Mouse (Mus musculus) heart, embryonic 14.5 days (tissue): ENCODE results near the gene Actr6. TPM values are rescaled to one million over a fixed set of nuclear protein-coding genes. Genes with fewer than 3 reads are reported as not detected.

Experiments
- ATAC-seq: fragments of 200-750 bp; cut with Nextera tagmentation; 2 replicates; pipeline ENCODE4 v1.8.0; 2017; ENCODE audit warnings: low read depth, moderate TSS enrichment; ENCODE audit not compliant: insufficient number of reproducible peaks, insufficient read depth, low FRiP score
- H3K27ac ChIP-seq, 2 experiments: fragments of 200-500 bp in 1 of 2; fragments of 300-500 bp in 1 of 2; sonication (generic) in 1 of 2; replicated peaks in 1 of 2; 2 replicates each; pipeline ENCODE4 v1.5.1; 2012 to 2014; ENCODE audit warnings: low read depth in 2 of 2, low read length in 2 of 2, control low read depth in 1 of 2, mild to moderate bottlenecking in 1 of 2, mixed read lengths in 1 of 2; ENCODE audit not compliant: control insufficient read depth in 1 of 2, insufficient read depth in 1 of 2
- H3K27me3 ChIP-seq: fragments of 300-500 bp; sonication (generic); 2 replicates; pipeline ENCODE4 v1.6.1; 2014; ENCODE audit warnings: mild to moderate bottlenecking, low read length, control low read depth; ENCODE audit not compliant: control insufficient read depth, insufficient read depth
- H3K36me3 ChIP-seq: fragments of 300-500 bp; sonication (generic); 2 replicates; pipeline ENCODE4 v1.6.1; 2014; ENCODE audit warnings: mild to moderate bottlenecking, control low read depth, low read length, mixed read lengths; ENCODE audit not compliant: control insufficient read depth, insufficient read depth
- H3K4me1 ChIP-seq, 2 experiments: fragments of 200-500 bp in 1 of 2; fragments of 300-500 bp in 1 of 2; sonication (generic) in 1 of 2; 2 replicates each; pipeline ENCODE4 v1.6.1; 2012 to 2014; ENCODE audit warnings: low read length in 2 of 2, control low read depth in 1 of 2, mixed read lengths in 1 of 2; ENCODE audit not compliant: control insufficient read depth in 2 of 2, insufficient read depth in 2 of 2
- H3K4me2 ChIP-seq: fragments of 300-500 bp; sonication (generic); 2 replicates; pipeline ENCODE4 v1.6.1; 2014; ENCODE audit warnings: mild to moderate bottlenecking, low read length
- H3K4me3 ChIP-seq, 2 experiments: fragments of 200-500 bp in 1 of 2; fragments of 300-500 bp in 1 of 2; sonication (generic) in 1 of 2; 2 replicates each; pipeline ENCODE4 v1.5.1; 2012 to 2014; ENCODE audit warnings: low read length in 2 of 2, mild to moderate bottlenecking in 2 of 2, control low read depth in 1 of 2, low read depth in 1 of 2, moderate library complexity in 1 of 2; ENCODE audit not compliant: control insufficient read depth in 1 of 2, insufficient read depth in 1 of 2
- H3K9ac ChIP-seq: fragments of 300-500 bp; sonication (generic); 2 replicates; pipeline ENCODE4 v1.6.1; 2014; ENCODE audit warnings: mild to moderate bottlenecking, low read length
- H3K9me3 ChIP-seq: fragments of 300-500 bp; sonication (generic); 2 replicates; pipeline ENCODE4 v1.6.1; 2016; ENCODE audit warnings: low read length, control low read depth; ENCODE audit not compliant: control insufficient read depth
- WGBS: fragments of 180-500 bp; shearing (Covaris S2); extraction: QIAGEN DNeasy Blood & Tissue Kit; methylation state at CpG from one replicate; pipeline ENCODE4 v1.1.7; 2014; 5-methylcytosine and 5-hydroxymethylcytosine counted together
- polyA plus RNA-seq: library from polyadenylated mRNA; unstranded; fragments of >200 nt; fragmentation: Nextera tagmentation; extraction: Ambion mirVana; gene quantifications from 2 replicates; pipeline ENCODE4 v1.2.1, GENCODE M21; 2014

Actr6 gene
- polyA plus RNA-seq, 1 experiment from 2014 or later, result 27.7 TPM

- Histone ChIP-seq H3K4me3 (no peak overlapping the region), H3K4me2 (no peak overlapping the region), H3K9me3 (no peaks in the 10 kb centered on the region), H3K9ac (no peak overlapping the region), H3K27ac (peak overlapping the region in 1 of 2 experiments; percentile 59; a peak in 1 of 4 replicates), H3K27me3 (no peaks in the 10 kb centered on the region), H3K4me1 (peaks cover 4 to 14% of the 10 kb centered on the region in 2 experiments; a peak in 2 of 4 replicates), H3K36me3 (no peaks in the 10 kb centered on the region)
- no peak for ATAC-seq
- WGBS, result 69% methylated on average over 9 of the region's 9 CpGs
Observed at GRCm38 (mm10) chr10:89764457-89765121, 32.5 kb upstream of the Actr6 start.

- no peaks in the 10 kb centered on the region for H3K27me3 ChIP-seq
- H3K9ac ChIP-seq, result no peak overlapping the region
- H3K9me3 ChIP-seq, result no peaks in the 10 kb centered on the region
- ATAC-seq, result no peak
- H3K4me1 ChIP-seq, result peaks cover 2 to 14% of the 10 kb centered on the region in 2 experiments
- H3K36me3 ChIP-seq, result no peaks in the 10 kb centered on the region
- no peak overlapping the region for H3K4me2 ChIP-seq
- H3K27ac ChIP-seq, result no peak overlapping the region
- 93% methylated on average over 5 of the region's 5 CpGs for WGBS
- H3K4me3 ChIP-seq, result no peak overlapping the region
Observed at GRCm38 (mm10) chr10:89760772-89761171, 28.7 kb upstream of the Actr6 start.

- H3K4me2 ChIP-seq, result no peak overlapping the region
- H3K27ac ChIP-seq, result no peak overlapping the region
- H3K36me3 ChIP-seq, result no peaks in the 10 kb centered on the region
- no peak overlapping the region for H3K4me3 ChIP-seq
- peaks cover 4 to 5% of the 10 kb centered on the region in 2 experiments; a peak in 3 of 4 replicates for H3K4me1 ChIP-seq
- WGBS, result 83% methylated on average over 4 of the region's 4 CpGs
- no peaks in the 10 kb centered on the region for H3K9me3 ChIP-seq
- no peak for ATAC-seq
- no peaks in the 10 kb centered on the region for H3K27me3 ChIP-seq
- H3K9ac ChIP-seq, result no peak overlapping the region
Observed at GRCm38 (mm10) chr10:89755231-89755630, 23.1 kb upstream of the Actr6 start.

- Histone ChIP-seq H3K9ac (no peak overlapping the region), H3K27me3 (no peaks in the 10 kb centered on the region), H3K36me3 (no peaks in the 10 kb centered on the region), H3K4me1 (peaks cover 5 to 15% of the 10 kb centered on the region in 2 experiments; a peak in 2 of 4 replicates), H3K4me3 (no peak overlapping the region), H3K27ac (peak overlapping the region; percentile 39 to 48; a peak in 3 of 4 replicates), H3K9me3 (no peaks in the 10 kb centered on the region), H3K4me2 (no peak overlapping the region)
- WGBS, result 36% methylated on average over 5 of the region's 5 CpGs
- peak; percentile 21; the same call in 1 of the 2 replicates for ATAC-seq
Observed at GRCm38 (mm10) chr10:89751069-89751468, 19.0 kb upstream of the Actr6 start.

- ATAC-seq, result no peak
- Histone ChIP-seq H3K27me3 (no peaks in the 10 kb centered on the region), H3K4me2 (no peak overlapping the region), H3K9ac (no peak overlapping the region), H3K36me3 (no peaks in the 10 kb centered on the region), H3K9me3 (no peaks in the 10 kb centered on the region), H3K27ac (no peak overlapping the region), H3K4me3 (no peak overlapping the region), H3K4me1 (peaks cover 5 to 15% of the 10 kb centered on the region in 2 experiments; a peak in 2 of 4 replicates)
- WGBS, result 92% methylated on average over 2 of the region's 2 CpGs
Observed at GRCm38 (mm10) chr10:89748619-89749018, 16.5 kb upstream of the Actr6 start.

- no peak for ATAC-seq
- Histone ChIP-seq H3K4me3 (no peak overlapping the region), H3K27ac (no peak overlapping the region), H3K4me2 (no peak overlapping the region), H3K9me3 (no peaks in the 10 kb centered on the region), H3K9ac (no peak overlapping the region), H3K27me3 (no peaks in the 10 kb centered on the region), H3K4me1 (peaks cover 5 to 15% of the 10 kb centered on the region in 2 experiments; a peak in 2 of 4 replicates), H3K36me3 (no peaks in the 10 kb centered on the region)
- WGBS, result 97% methylated on average over 1 of the region's 1 CpGs
Observed at GRCm38 (mm10) chr10:89747911-89748310, 15.8 kb upstream of the Actr6 start.

GRCm38 (mm10) chr10:89747221-89747905 is 15.3 kb upstream of the Actr6 start:
- WGBS, result 78% methylated on average over 8 of the region's 8 CpGs
- Histone ChIP-seq H3K9ac (no peak overlapping the region), H3K27me3 (no peaks in the 10 kb centered on the region), H3K27ac (no peak overlapping the region), H3K4me1 (peaks cover 5 to 15% of the 10 kb centered on the region in 2 experiments; a peak in 2 of 4 replicates), H3K9me3 (no peaks in the 10 kb centered on the region), H3K36me3 (no peaks in the 10 kb centered on the region), H3K4me3 (no peak overlapping the region), H3K4me2 (no peak overlapping the region)
- no peak for ATAC-seq
